Comparison of ENCODE assay signal across 21 mouse cellular contexts in the genomic region with DNA sequence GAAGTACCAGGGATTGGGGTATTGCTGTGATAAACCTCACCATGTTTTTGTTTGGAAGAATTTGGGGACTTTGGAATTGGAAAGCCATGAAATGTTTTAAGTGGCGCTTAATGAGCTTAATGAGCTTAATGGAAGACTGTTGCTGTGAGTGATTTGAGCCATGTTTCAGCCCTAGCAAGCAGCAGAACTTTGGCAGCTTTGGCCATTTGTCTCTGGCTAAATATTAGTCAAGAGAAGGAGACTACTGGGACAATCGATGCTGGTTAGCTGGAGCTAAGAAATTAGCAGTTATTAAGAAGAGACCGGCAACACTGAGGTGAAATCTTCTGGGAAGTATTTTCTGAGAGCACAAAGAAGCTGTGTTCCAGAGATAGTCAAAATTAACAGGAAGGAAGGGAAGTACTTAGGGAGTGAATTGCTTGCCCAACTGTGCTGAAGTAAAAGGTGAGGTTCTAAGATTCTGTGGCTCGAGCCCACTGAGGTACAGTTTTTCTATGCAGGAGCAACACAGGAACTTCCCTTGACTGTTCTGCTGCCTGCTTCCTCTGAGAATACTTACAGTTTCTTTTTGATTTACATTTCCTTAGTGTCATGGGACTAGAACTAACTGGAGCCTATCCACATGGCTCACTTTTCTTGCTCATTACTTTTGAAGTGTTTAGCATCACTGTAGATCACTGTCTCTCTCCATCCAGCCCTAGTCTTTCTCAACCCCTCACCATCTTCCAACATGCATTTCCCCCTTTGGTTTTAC. TPM values are rescaled to one million over a fixed set of nuclear protein-coding genes. Genes with fewer than 3 reads are reported as not detected.
DNase-seq lines count a peak whose midpoint lies in the region; ATAC-seq and TF ChIP-seq lines count a peak whose summit lies in the region.
"Had no signal": no experiment of that assay in that cellular context is flagged by ENCODE, and none has a peak within 500 bp of the region (broad histone marks: within the 10 kb centered on the region; RNA-seq: fewer than 3 reads in every experiment).

No protein-coding gene starts in this region.

- peak overlapping the region; percentile 21; the same call in 1 of the 2 replicates for H3K27ac ChIP-seq in gastrocnemius, adult 2 months
- no peak overlapping the region for H3K27ac ChIP-seq in left cerebral cortex, adult 2 months
- H3K27ac ChIP-seq in hindbrain, embryonic 14.5 days: no peak overlapping the region
- H3K27ac ChIP-seq: embryonic facial prominence, embryonic 15.5 days; forebrain, embryonic 12.5 days; hindbrain, embryonic 15.5 days; layer of hippocampus, adult 2 months; limb, embryonic 15.5 days; neural tube, embryonic 12.5 days; stomach, embryonic 15.5 days had no signal

- no peak overlapping the region for H3K4me2 ChIP-seq in hindbrain, embryonic 14.5 days (replicated peaks)
- H3K4me2 ChIP-seq: embryonic facial prominence, embryonic 15.5 days; forebrain, embryonic 12.5 days; hindbrain, embryonic 15.5 days; limb, embryonic 15.5 days; neural tube, embryonic 12.5 days; stomach, embryonic 15.5 days had no signal

- no peaks in the 10 kb centered on the region for H3K9me3 ChIP-seq in hindbrain, embryonic 14.5 days (ENCODE audit: control insufficient read depth, low read length)
- H3K9me3 ChIP-seq: embryonic facial prominence, embryonic 15.5 days; forebrain, embryonic 12.5 days; hindbrain, embryonic 15.5 days; limb, embryonic 15.5 days; neural tube, embryonic 12.5 days; stomach, embryonic 15.5 days had no signal

- intact Hi-C loops in gastrocnemius, adult 2 months (cut with DNase I): no loop called here
- intact Hi-C loops in left cerebral cortex, adult 2 months (cut with DNase I): no loop called here

- ATAC-seq in inflammation-experienced regulatory T-cells, adult 6 months: peak; percentile 70
- ATAC-seq in megakaryocyte, adult 5-6 weeks (ENCODE audit: poor library complexity, severe bottlenecking): peak; percentile 47
- ATAC-seq in hindbrain, embryonic 14.5 days (ENCODE audit: low FRiP score): no peak

- no peaks in the 10 kb centered on the region for H3K27me3 ChIP-seq in hindbrain, embryonic 14.5 days (ENCODE audit: control insufficient read depth, insufficient read depth, low read length)
- H3K27me3 ChIP-seq: embryonic facial prominence, embryonic 15.5 days; forebrain, embryonic 12.5 days; hindbrain, embryonic 15.5 days; limb, embryonic 15.5 days; neural tube, embryonic 12.5 days; stomach, embryonic 15.5 days had no signal

- no peak for TF ChIP-seq CTCF in gastrocnemius, adult 2 months (IDR thresholded peaks at IDR 0.05)
- no peak for TF ChIP-seq CTCF in left cerebral cortex, adult 2 months (IDR thresholded peaks at IDR 0.05)

- H3K4me1 ChIP-seq in hindbrain, embryonic 14.5 days (replicated peaks; ENCODE audit: control insufficient read depth, insufficient read depth, low read length): no peaks in the 10 kb centered on the region
- H3K4me1 ChIP-seq: embryonic facial prominence, embryonic 15.5 days; forebrain, embryonic 12.5 days; limb, embryonic 15.5 days; neural tube, embryonic 12.5 days; stomach, embryonic 15.5 days had no signal

- no peak overlapping the region for H3K4me3 ChIP-seq in gastrocnemius, adult 2 months
- no peak overlapping the region for H3K4me3 ChIP-seq in left cerebral cortex, adult 2 months
- H3K4me3 ChIP-seq in hindbrain, embryonic 14.5 days (replicated peaks; ENCODE audit: low read length): no peak overlapping the region
- H3K4me3 ChIP-seq: embryonic facial prominence, embryonic 15.5 days; forebrain, embryonic 12.5 days; hindbrain, embryonic 15.5 days; layer of hippocampus, adult 2 months; limb, embryonic 15.5 days; neural tube, embryonic 12.5 days; stomach, embryonic 15.5 days had no signal

- no peak for DNase-seq in gastrocnemius, adult 2 months
- DNase-seq in gastrocnemius, adult 8-10 months (ENCODE audit: low spot score in 2 of 2): no peak
- DNase-seq in CD4-positive, CD25-positive, alpha-beta regulatory T cell, adult 2 months (ENCODE audit: low read depth, low spot score): peak; percentile 36
- DNase-seq in left cerebral cortex, adult 2 months (ENCODE audit: extremely low spot score in 1 of 2, low spot score in 2 of 2): no peak
- no peak for DNase-seq in testis, postnatal 14 days (ENCODE audit: low spot score)
- DNase-seq in hindbrain, embryonic 14.5 days (ENCODE audit: low spot score): no peak
- DNase-seq: adrenal gland, postnatal 36 days; heart, adult 18-20 months; lung, postnatal 14 days; midbrain, embryonic 14.5 days; right cerebral cortex, adult 18-20 months; thymus, postnatal 36 days had no signal

- WGBS in hindbrain, embryonic 14.5 days: 77% methylated on average over 4 of the region's 4 CpGs

- H3K9ac ChIP-seq in hindbrain, embryonic 14.5 days: no peak overlapping the region
- H3K9ac ChIP-seq: embryonic facial prominence, embryonic 15.5 days; forebrain, embryonic 12.5 days; hindbrain, embryonic 15.5 days; limb, embryonic 15.5 days; neural tube, embryonic 12.5 days; stomach, embryonic 15.5 days had no signal

- H3K36me3 ChIP-seq in hindbrain, embryonic 14.5 days (replicated peaks; ENCODE audit: control insufficient read depth, insufficient read depth): no peaks in the 10 kb centered on the region
- H3K36me3 ChIP-seq: embryonic facial prominence, embryonic 15.5 days; forebrain, embryonic 12.5 days; hindbrain, embryonic 15.5 days; limb, embryonic 15.5 days; neural tube, embryonic 12.5 days; stomach, embryonic 15.5 days had no signal

RNA-seq across cellular contexts. Expression of a gene that starts 17.5 kb away (rescaled TPM):
- total RNA-seq in gastrocnemius, adult 2 months (2021): 100 to 1,000 TPM; 176 to 181 TPM
- 100 to 1,000 TPM; 159 to 188 (median 172) TPM for total RNA-seq in gastrocnemius, adult 8-10 months (2022)
- 10 to 100 TPM; 41.2 to 48.5 (median 41.4) TPM for polyA plus RNA-seq in inflammation-experienced regulatory T-cells, adult 6 months (2017; shearing (Covaris generic))
- 4.3 and 6.5 TPM in 2 replicates for total RNA-seq in megakaryocyte, adult 5-6 weeks (2015)
- total RNA-seq in megakaryocyte, adult 5-6 weeks (2017): 9.3 and 14.6 TPM in 2 replicates
- total RNA-seq in left cerebral cortex, adult 2 months (2021): 10 to 100 TPM; 14.9 to 23.1 TPM
- polyA plus RNA-seq in hindbrain, embryonic 14.5 days (2014; fragmentation: Nextera tagmentation; extraction: Ambion mirVana): 29.6 and 32.6 TPM in 2 replicates

RNA-seq across cellular contexts. Expression of a gene that starts 17.6 kb away (rescaled TPM):
- 10 to 100 TPM; 17.6 to 19.7 TPM for total RNA-seq in gastrocnemius, adult 2 months (2021)
- total RNA-seq in gastrocnemius, adult 8-10 months (2022): 10 to 100 TPM; 19.2 to 22.0 (median 21.4) TPM
- polyA plus RNA-seq in inflammation-experienced regulatory T-cells, adult 6 months (2017; shearing (Covaris generic)): 10 to 100 TPM; 44.3 to 53.7 (median 50.8) TPM
- total RNA-seq in megakaryocyte, adult 5-6 weeks (2015): 32.1 and 37.5 TPM in 2 replicates
- 7.5 and 12.2 TPM in 2 replicates for total RNA-seq in megakaryocyte, adult 5-6 weeks (2017)
- 10 to 100 TPM; 22.1 to 25.8 TPM for total RNA-seq in left cerebral cortex, adult 2 months (2021)
- polyA plus RNA-seq in hindbrain, embryonic 14.5 days (2014; fragmentation: Nextera tagmentation; extraction: Ambion mirVana): 65.4 and 73.6 TPM in 2 replicates

Comparison
In these comparisons a context has a peak if more than half of its experiments do, and no peak if none do; other contexts are left out.
1. RNA of a gene that starts 17.5 kb away (total RNA-seq): 176 to 181 TPM in gastrocnemius, adult 2 months and 159 to 188 TPM in gastrocnemius, adult 8-10 months; 14.9 to 23.1 TPM in left cerebral cortex, adult 2 months and 4.3 to 14.6 TPM in megakaryocyte, adult 5-6 weeks; every median in the first group is over 4 times any median in the second.